Mouse (Mus musculus) olfactory bulb, adult 2 months (tissue): ENCODE data around the gene Ppm1e. TPM values are rescaled to one million over a fixed set of nuclear protein-coding genes. Genes with fewer than 3 reads are reported as not detected.
A peak's percentile ranks its signal among the peaks of the same experiment; 100 is the strongest.

Experiments used
- H3K27ac ChIP-seq: fragments of 200-500 bp; 2 replicates; pipeline ENCODE4 v1.5.1; 2012; ENCODE audit warnings: low read depth, low read length; ENCODE audit not compliant: insufficient read depth
- H3K4me1 ChIP-seq: fragments of 200-500 bp; 2 replicates; pipeline ENCODE4 v1.6.1; 2012; ENCODE audit warnings: low read length; ENCODE audit not compliant: control insufficient read depth, insufficient read depth
- H3K4me3 ChIP-seq: fragments of 200-500 bp; 2 replicates; pipeline ENCODE4 v1.5.1; 2012; ENCODE audit warnings: mild to moderate bottlenecking, low read depth, low read length, moderate library complexity; ENCODE audit not compliant: insufficient read depth
- CTCF ChIP-seq: fragments of 200-500 bp; IDR thresholded peaks from 2 replicates; pipeline ENCODE4 v1.5.1; 2012; ENCODE audit warnings: low read depth, mild to moderate bottlenecking, low read length, moderate library complexity; ENCODE audit not compliant: insufficient read depth
- POLR2A ChIP-seq: fragments of 200-500 bp; IDR thresholded peaks from 2 replicates; pipeline ENCODE4 v1.6.1; 2012; ENCODE audit warnings: mild to moderate bottlenecking, low read depth, low read length, moderate library complexity; ENCODE audit not compliant: insufficient read depth
- WGBS: fragments of 180-500 bp; shearing (Covaris S2); methylation state at CpG from one replicate; pipeline ENCODE4 v1.1.7; 2018; 5-methylcytosine and 5-hydroxymethylcytosine counted together
- polyA plus RNA-seq: library from polyadenylated mRNA; stranded (reverse); fragments of >200 nt; gene quantifications from 2 replicates; pipeline ENCODE4 v1.2.4, GENCODE M21; 2012; ENCODE audit warnings: low replicate concordance; ENCODE audit not compliant: missing spikeins, insufficient read depth, insufficient read length

Gene Ppm1e
- polyA plus RNA-seq, 1 experiment: 159 TPM

- 42% methylated on average over 9 of the region's 9 CpGs for WGBS
- Histone ChIP-seq H3K4me3 (no peak overlapping the region), H3K27ac (peak overlapping the region; percentile 31; the same call in 1 of the 2 replicates), H3K4me1 (peaks cover 13% of the 10 kb centered on the region)
- no peak for TF ChIP-seq POLR2A
Measured at GRCm38 (mm10) chr11:87318956-87319708, 39.7 kb downstream of the Ppm1e start.

- Histone ChIP-seq H3K4me1 (peaks cover 15% of the 10 kb centered on the region), H3K4me3 (no peak overlapping the region), H3K27ac (no peak overlapping the region)
- 29% methylated on average over 3 of the region's 3 CpGs for WGBS
- TF ChIP-seq CTCF (no peak), POLR2A (no peak)
Measured at GRCm38 (mm10) chr11:87313533-87313932, 45.3 kb downstream of the Ppm1e start.

- 18% methylated on average over 2 of the region's 2 CpGs for WGBS
- Histone ChIP-seq H3K4me3 (no peak overlapping the region), H3K27ac (no peak overlapping the region), H3K4me1 (peaks cover 6% of the 10 kb centered on the region; the same call in 1 of the 2 replicates)
- no peak for TF ChIP-seq CTCF
- no peak for TF ChIP-seq POLR2A
Measured at GRCm38 (mm10) chr11:87310309-87310708, 48.5 kb downstream of the Ppm1e start.

- peak overlapping the region; percentile 43 for H3K27ac ChIP-seq
Measured at GRCm38 (mm10) chr11:87309329-87310074, 49.3 kb downstream of the Ppm1e start.

GRCm38 (mm10) chr11:87299066-87299465 lies 59.8 kb downstream of the Ppm1e start:
- WGBS: 21% methylated on average over 5 of the region's 5 CpGs
- TF ChIP-seq POLR2A (no peak), CTCF (no peak)
- peak overlapping the region; percentile 39 for H3K27ac ChIP-seq

More at GRCm38 (mm10) chr11:87309329-87310074, 49.3 kb downstream of the Ppm1e start:
- Histone ChIP-seq H3K4me3 (no peak overlapping the region), H3K4me1 (peaks cover 6% of the 10 kb centered on the region; the same call in 1 of the 2 replicates)
- 38% methylated on average over 8 of the region's 8 CpGs for WGBS
- TF ChIP-seq POLR2A (no peak), CTCF (no peak)

GRCm38 (mm10) chr11:87296467-87296866 lies 62.4 kb downstream of the Ppm1e start:
- TF ChIP-seq CTCF: no peak
- no peak for TF ChIP-seq POLR2A
- H3K27ac ChIP-seq: no peak overlapping the region
- H3K4me1 ChIP-seq: peaks cover 25% of the 10 kb centered on the region
- no peak overlapping the region for H3K4me3 ChIP-seq
- WGBS: 77% methylated on average over 6 of the region's 6 CpGs

More at GRCm38 (mm10) chr11:87299066-87299465, 59.8 kb downstream of the Ppm1e start:
- H3K4me3 ChIP-seq: no peak overlapping the region
- peaks cover 18% of the 10 kb centered on the region for H3K4me1 ChIP-seq

- no peak overlapping the region for H3K4me3 ChIP-seq
- TF ChIP-seq CTCF (no peak), POLR2A (no peak)
- peaks cover 22% of the 10 kb centered on the region for H3K4me1 ChIP-seq
- no peak overlapping the region; the same call in 1 of the 2 replicates for H3K27ac ChIP-seq
- 64% methylated on average over 2 of the region's 2 CpGs for WGBS
Measured at GRCm38 (mm10) chr11:87295636-87296035, 63.2 kb downstream of the Ppm1e start.

GRCm38 (mm10) chr11:87289313-87289712 lies 69.5 kb downstream of the Ppm1e start:
- TF ChIP-seq CTCF (no peak), POLR2A (no peak)
- peaks cover 10% of the 10 kb centered on the region for H3K4me1 ChIP-seq
- no peak overlapping the region for H3K27ac ChIP-seq
- no peak overlapping the region for H3K4me3 ChIP-seq
- 80% methylated on average over 8 of the region's 8 CpGs for WGBS

GRCm38 (mm10) chr11:87286194-87286593 lies 72.6 kb downstream of the Ppm1e start:
- 56% methylated on average over 2 of the region's 2 CpGs for WGBS
- Histone ChIP-seq H3K4me3 (no peak overlapping the region), H3K27ac (no peak overlapping the region), H3K4me1 (peaks cover 9% of the 10 kb centered on the region)
- TF ChIP-seq CTCF (no peak), POLR2A (no peak)
